Mouse (Mus musculus) forebrain, postnatal 0 days (tissue): Measurements from ENCODE around the gene Zan. TPM values are rescaled to one million over a fixed set of nuclear protein-coding genes. Genes with fewer than 3 reads are reported as not detected.

Experiments used
- ATAC-seq: fragments of 200-750 bp; cut with Nextera tagmentation; 2 replicates; pipeline ENCODE4 v1.8.0; 2017; ENCODE audit warnings: mild to moderate bottlenecking, moderate library complexity
- DNase-seq: peaks from one replicate; pipeline ENCODE4 v3.0.0-alpha.2; 2015
- H3K27ac ChIP-seq: fragments of 300-500 bp; sonication (generic); 2 replicates; pipeline ENCODE4 v1.5.1; 2014; ENCODE audit warnings: low read depth, mild to moderate bottlenecking, antibody characterized with exemption, low read length, moderate library complexity, mixed read lengths
- H3K27me3 ChIP-seq: fragments of 300-500 bp; sonication (generic); 2 replicates; pipeline ENCODE4 v1.6.1; 2014; ENCODE audit warnings: mild to moderate bottlenecking, low read length, mixed read lengths; ENCODE audit not compliant: insufficient read depth
- H3K36me3 ChIP-seq: fragments of 300-500 bp; sonication (generic); 2 replicates; pipeline ENCODE4 v1.6.1; 2014; ENCODE audit warnings: mild to moderate bottlenecking, moderate library complexity; ENCODE audit not compliant: insufficient read depth
- H3K4me1 ChIP-seq: fragments of 300-500 bp; sonication (generic); 2 replicates; pipeline ENCODE4 v1.6.1; 2014; ENCODE audit warnings: antibody characterized with exemption; ENCODE audit not compliant: insufficient read depth
- H3K4me2 ChIP-seq: fragments of 300-500 bp; sonication (generic); 2 replicates; pipeline ENCODE4 v1.6.1; 2014; ENCODE audit warnings: low read depth, mild to moderate bottlenecking, moderate library complexity
- H3K4me3 ChIP-seq: fragments of 300-500 bp; sonication (generic); 2 replicates; pipeline ENCODE4 v1.5.1; 2014; ENCODE audit warnings: low read depth, low read length, mixed read lengths
- H3K9ac ChIP-seq: fragments of 300-500 bp; sonication (generic); 2 replicates; pipeline ENCODE4 v1.6.1; 2014; ENCODE audit warnings: mild to moderate bottlenecking
- H3K9me3 ChIP-seq: fragments of 300-500 bp; sonication (generic); 2 replicates; pipeline ENCODE4 v1.6.1; 2016; ENCODE audit warnings: low read length
- CTCF ChIP-seq: sonication (generic); IDR thresholded peaks from 2 replicates; pipeline ENCODE4 v1.5.1; 2016; ENCODE audit warnings: antibody characterized with exemption, control low read depth, low read depth
- WGBS: fragments of 180-500 bp; shearing (Covaris S2); extraction: QIAGEN DNeasy Blood & Tissue Kit; methylation state at CpG from one replicate; pipeline ENCODE4 v1.1.7; 2014; 5-methylcytosine and 5-hydroxymethylcytosine counted together
- polyA plus RNA-seq: library from polyadenylated mRNA; unstranded; fragments of >200 nt; fragmentation: Nextera tagmentation; extraction: Ambion mirVana; gene quantifications from 2 replicates; pipeline ENCODE4 v1.2.1, GENCODE M21; 2015
- total RNA-seq: library from RNA; depleted of rRNA; stranded (reverse); fragments of >200 nt; gene quantifications from 2 replicates; pipeline ENCODE4 v1.2.3, GENCODE M21; 2014

Gene Zan
- total and polyA plus RNA-seq, 2 experiments from 2014 or later: 0.08 to 0.62 TPM

- DNase-seq (no peak), ATAC-seq (no peak)
- Histone ChIP-seq H3K27ac (no peak overlapping the region), H3K4me3 (no peak overlapping the region), H3K4me2 (no peak overlapping the region), H3K27me3 (peaks cover 15% of the 10 kb centered on the region), H3K9me3 (no peaks in the 10 kb centered on the region), H3K9ac (no peak overlapping the region), H3K36me3 (no peaks in the 10 kb centered on the region), H3K4me1 (peaks cover 13% of the 10 kb centered on the region)
- TF ChIP-seq CTCF: no peak
- 89% methylated on average over 4 of the region's 4 CpGs for whole genome bisulfite sequencing
Measured at GRCm38 (mm10) chr5:137346983-137347382, 129.9 kb downstream of the Zan start.

GRCm38 (mm10) chr5:137346388-137346787 lies 130.5 kb downstream of the Zan start:
- Histone ChIP-seq H3K27ac (no peak overlapping the region), H3K4me3 (no peak overlapping the region), H3K27me3 (peaks cover 15% of the 10 kb centered on the region), H3K9me3 (no peaks in the 10 kb centered on the region), H3K9ac (no peak overlapping the region), H3K36me3 (no peaks in the 10 kb centered on the region), H3K4me1 (peaks cover 13% of the 10 kb centered on the region), H3K4me2 (no peak overlapping the region)
- DNase-seq: no peak
- ATAC-seq: no peak
- no peak for TF ChIP-seq CTCF
- WGBS: 89% methylated on average over 1 of the region's 1 CpGs

- WGBS: 17% methylated on average over 9 of the region's 9 CpGs
- Histone ChIP-seq H3K4me1 (peaks cover 13% of the 10 kb centered on the region), H3K4me3 (no peak overlapping the region), H3K36me3 (no peaks in the 10 kb centered on the region), H3K27me3 (peaks cover 15% of the 10 kb centered on the region), H3K4me2 (no peak overlapping the region), H3K27ac (no peak overlapping the region), H3K9ac (no peak overlapping the region), H3K9me3 (no peaks in the 10 kb centered on the region)
- ATAC-seq (no peak), DNase-seq (no peak)
- no peak for TF ChIP-seq CTCF
Measured at GRCm38 (mm10) chr5:137345821-137346220, 131.0 kb downstream of the Zan start.

GRCm38 (mm10) chr5:137343869-137344268 lies 133.0 kb downstream of the Zan start:
- no peak overlapping the region for H3K4me3 ChIP-seq
- TF ChIP-seq CTCF: peak; percentile 33
- H3K9me3 ChIP-seq: no peaks in the 10 kb centered on the region
- H3K27me3 ChIP-seq: peaks cover 8% of the 10 kb centered on the region
- H3K9ac ChIP-seq: no peak overlapping the region
- ATAC-seq: no peak
- no peak overlapping the region for H3K4me2 ChIP-seq
- no peaks in the 10 kb centered on the region for H3K36me3 ChIP-seq
- no peak for DNase-seq
- peaks cover 17% of the 10 kb centered on the region for H3K4me1 ChIP-seq
- no peak overlapping the region for H3K27ac ChIP-seq

- DNase-seq (no peak), ATAC-seq (no peak)
- Histone ChIP-seq H3K36me3 (no peaks in the 10 kb centered on the region), H3K4me3 (no peak overlapping the region), H3K9me3 (no peaks in the 10 kb centered on the region), H3K27me3 (peaks cover 4% of the 10 kb centered on the region; the same call in 1 of the 2 replicates), H3K9ac (no peak overlapping the region), H3K4me1 (peaks cover 13% of the 10 kb centered on the region; the same call in 1 of the 2 replicates), H3K4me2 (no peak overlapping the region), H3K27ac (no peak overlapping the region)
- no peak for TF ChIP-seq CTCF
- WGBS: 94% methylated on average over 5 of the region's 5 CpGs
Measured at GRCm38 (mm10) chr5:137343412-137343811, 133.5 kb downstream of the Zan start.

GRCm38 (mm10) chr5:137342407-137343012 lies 134.4 kb downstream of the Zan start:
- no peak overlapping the region for H3K9ac ChIP-seq
- H3K4me3 ChIP-seq: no peak overlapping the region
- H3K27me3 ChIP-seq: no peaks in the 10 kb centered on the region
- no peaks in the 10 kb centered on the region for H3K36me3 ChIP-seq
- H3K4me2 ChIP-seq: no peak overlapping the region
- no peak overlapping the region for H3K27ac ChIP-seq
- 0 out of 2 replicates have a peak, but pooled peaks cover 12% of the 10 kb centered on the region for H3K4me1 ChIP-seq
- no peak for TF ChIP-seq CTCF
- WGBS: 81% methylated on average over 7 of the region's 7 CpGs
- DNase-seq: no peak
- H3K9me3 ChIP-seq: no peaks in the 10 kb centered on the region
- no peak for ATAC-seq

GRCm38 (mm10) chr5:137340222-137340621 lies 136.6 kb downstream of the Zan start:
- ATAC-seq (no peak), DNase-seq (no peak)
- no peak for TF ChIP-seq CTCF
- 62% methylated on average over 6 of the region's 6 CpGs for WGBS
- H3K27me3 ChIP-seq: no peaks in the 10 kb centered on the region
- peak overlapping the region; percentile 77 for H3K27ac ChIP-seq
- H3K4me1 ChIP-seq: 0 out of 2 replicates have a peak, but pooled peaks cover 12% of the 10 kb centered on the region
- H3K4me3 ChIP-seq: peak overlapping the region; percentile 43
- peak overlapping the region; percentile 56 for H3K9ac ChIP-seq
- H3K4me2 ChIP-seq: peak overlapping the region; percentile 78
- H3K9me3 ChIP-seq: no peaks in the 10 kb centered on the region
- H3K36me3 ChIP-seq: no peaks in the 10 kb centered on the region
